Mouse (Mus musculus) 3134 (cell line): Measurements from ENCODE around the gene Mrpl2.

Experiments used
- DNase-seq: peaks from one replicate; pipeline ENCODE4 v3.0.0-alpha.2; 2011; ENCODE audit warnings: low spot score; ENCODE audit not compliant: insufficient read length; ENCODE audit errors: extremely low read depth

Gene Mrpl2

GRCm38 (mm10) chr17:46645561-46646321, at the start of gene Mrpl2, which contains the start of gene Klc4:
Mrpl2 (plus strand) TSS chr17:46646229.
Klc4 (minus strand) TSS chr17:46646022.
- peak; percentile 100 for DNase-seq

- DNase-seq, result no peak
Observed at GRCm38 (mm10) chr17:46597956-46598355, 48.1 kb upstream of the Mrpl2 start.

DNA sequence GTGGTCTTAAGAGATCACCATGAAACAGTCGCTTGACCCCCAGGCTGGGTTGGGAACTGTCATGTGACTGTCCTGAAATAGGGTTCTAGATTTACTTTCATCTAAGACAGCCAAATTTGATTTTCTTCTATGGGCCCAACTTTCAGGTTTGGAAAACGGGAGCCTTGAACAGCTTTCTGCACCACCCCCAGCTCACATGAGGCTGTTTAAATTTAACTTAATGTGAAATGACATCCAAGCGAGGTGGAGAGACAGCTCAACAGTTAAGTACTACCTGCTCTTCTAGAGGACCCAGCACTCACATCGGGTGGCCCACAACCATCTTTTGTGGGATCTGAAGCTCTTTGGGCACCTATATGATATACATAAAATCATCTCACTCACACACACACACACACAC, 47.1 kb upstream of the Mrpl2 start:
- no peak for DNase-seq

- no peak for DNase-seq
Observed at GRCm38 (mm10) chr17:46600569-46600968, 45.5 kb upstream of the Mrpl2 start.

- DNase-seq, result no peak
Observed at GRCm38 (mm10) chr17:46602212-46602611, 43.8 kb upstream of the Mrpl2 start.

- no peak for DNase-seq
Observed at GRCm38 (mm10) chr17:46603229-46603628, 42.8 kb upstream of the Mrpl2 start.

DNA sequence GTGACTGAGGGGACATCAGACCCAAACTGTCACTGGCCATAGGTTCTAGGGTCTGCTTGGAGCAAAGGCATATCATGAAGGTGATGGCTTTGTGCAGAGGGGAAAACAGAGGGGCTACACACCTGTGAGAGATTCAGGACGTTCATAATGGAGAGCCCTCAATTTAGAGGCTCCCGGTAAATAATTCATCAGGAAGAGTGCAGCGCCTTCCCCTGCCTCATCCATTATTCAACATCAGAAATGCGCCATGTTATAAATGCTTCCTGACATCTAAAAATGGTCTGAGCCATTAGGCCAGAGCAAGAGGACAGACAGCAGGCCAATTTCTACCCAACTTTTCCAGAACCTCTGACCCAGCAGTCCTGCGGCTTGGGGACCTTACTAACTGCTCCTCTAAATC, 40.9 kb upstream of the Mrpl2 start:
- DNase-seq, result no peak

DNA sequence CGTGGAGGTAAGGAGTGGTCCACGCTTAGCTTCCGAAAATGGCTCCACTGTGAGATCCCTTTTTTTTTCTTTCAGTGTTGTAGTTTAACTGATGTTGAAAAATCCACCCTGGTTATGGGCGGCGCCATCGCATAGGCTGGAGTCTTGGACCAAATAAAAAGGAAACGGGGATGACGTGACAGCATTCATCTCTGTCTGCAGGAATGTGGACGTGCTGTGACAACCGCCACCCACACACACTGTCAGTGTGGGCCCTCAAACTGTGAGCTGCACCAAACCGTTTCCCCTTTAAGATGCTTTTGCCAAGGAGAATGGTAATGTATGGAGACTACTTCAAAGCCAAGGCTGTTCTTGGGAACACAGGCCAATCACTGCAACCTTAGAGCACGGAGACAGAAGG, 40.0 kb upstream of the Mrpl2 start:
- DNase-seq, result no peak

DNA sequence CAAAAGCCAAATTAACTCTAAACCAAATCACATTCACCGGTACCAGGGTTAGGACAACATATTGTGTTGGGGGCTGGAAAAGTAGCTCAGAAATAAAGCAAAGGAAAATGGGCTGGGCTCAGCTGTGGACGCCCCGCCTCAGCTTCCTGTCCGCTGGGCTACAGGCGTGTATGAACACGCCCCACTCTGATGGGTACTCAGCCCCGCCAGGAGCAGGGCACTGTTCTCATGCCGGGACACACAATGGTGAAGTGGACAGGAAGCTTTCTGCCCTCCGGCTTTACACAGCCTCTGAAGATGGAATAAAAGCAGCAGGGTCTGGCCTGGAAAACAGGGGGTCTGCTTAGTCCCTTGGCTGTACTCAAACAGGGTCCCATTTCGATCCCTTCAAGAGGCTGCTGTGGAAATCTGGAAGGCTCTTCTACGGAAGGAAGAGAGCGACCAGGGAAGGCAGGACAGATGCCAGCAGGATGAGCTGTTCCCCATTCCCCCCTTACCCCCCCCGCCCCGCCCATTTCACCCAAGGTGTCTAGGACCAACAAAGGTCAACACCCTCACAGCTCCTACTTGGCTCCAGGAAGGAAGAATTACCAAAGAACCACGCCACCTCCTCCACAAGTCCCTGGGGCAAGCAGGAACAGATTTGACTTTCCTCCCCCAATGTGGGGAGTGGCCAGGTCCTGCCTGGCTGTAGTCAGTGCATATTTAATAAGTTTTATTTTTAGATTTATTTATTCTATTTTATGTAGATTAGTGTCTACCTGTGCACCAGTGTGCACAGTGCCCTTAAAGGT, 36.1 kb upstream of the Mrpl2 start:
- DNase-seq, result peak; percentile 75

DNA sequence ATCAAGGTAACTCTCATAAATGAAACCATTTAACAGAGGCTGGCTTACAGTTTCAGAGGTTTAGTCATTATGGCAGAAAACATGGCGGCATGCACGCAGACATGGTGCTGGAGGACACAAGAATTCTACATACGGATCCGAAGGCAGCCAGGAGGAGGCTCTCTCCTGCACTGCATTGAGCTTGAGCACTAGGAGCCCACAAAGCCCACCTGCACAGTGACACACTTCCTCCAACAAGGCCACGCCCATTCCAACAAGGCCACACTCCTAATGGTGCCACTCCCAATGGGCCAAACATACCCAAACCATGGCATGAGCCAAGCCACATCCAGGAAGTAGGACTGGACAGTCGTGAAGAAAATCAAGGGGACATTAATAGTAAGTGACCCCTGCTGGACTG, 34.7 kb upstream of the Mrpl2 start:
- no peak for DNase-seq

DNA sequence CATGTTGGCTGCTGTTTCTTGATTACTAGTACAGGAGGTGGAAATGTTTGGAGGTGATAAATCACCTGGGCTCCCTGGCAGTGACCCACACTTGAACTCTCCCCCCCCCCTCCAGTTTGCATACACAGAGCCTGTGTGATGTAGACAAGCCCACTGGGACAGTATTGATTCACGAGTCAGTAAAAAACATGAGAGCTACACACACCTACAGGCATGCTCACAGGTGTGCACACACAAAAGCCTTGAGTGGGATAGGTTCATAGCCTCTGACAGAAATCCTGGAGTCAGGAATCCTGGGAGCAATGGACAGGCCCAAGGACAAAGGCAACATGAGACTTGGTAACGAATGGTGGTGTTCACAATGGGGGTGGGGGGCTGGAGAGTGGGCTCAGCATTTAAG, 33.8 kb upstream of the Mrpl2 start:
- no peak for DNase-seq

- DNase-seq, result peak; percentile 35
Observed at GRCm38 (mm10) chr17:46612820-46613219, 33.2 kb upstream of the Mrpl2 start.

GRCm38 (mm10) chr17:46613229-46613628, 32.8 kb upstream of the Mrpl2 start:
- no peak for DNase-seq

- no peak for DNase-seq
Observed at GRCm38 (mm10) chr17:46617799-46618198, 28.2 kb upstream of the Mrpl2 start.

- DNase-seq, result no peak
Observed at GRCm38 (mm10) chr17:46618394-46618768, 27.6 kb upstream of the Mrpl2 start.

- no peak for DNase-seq
Observed at GRCm38 (mm10) chr17:46618769-46619682, 27.0 kb upstream of the Mrpl2 start.

DNA sequence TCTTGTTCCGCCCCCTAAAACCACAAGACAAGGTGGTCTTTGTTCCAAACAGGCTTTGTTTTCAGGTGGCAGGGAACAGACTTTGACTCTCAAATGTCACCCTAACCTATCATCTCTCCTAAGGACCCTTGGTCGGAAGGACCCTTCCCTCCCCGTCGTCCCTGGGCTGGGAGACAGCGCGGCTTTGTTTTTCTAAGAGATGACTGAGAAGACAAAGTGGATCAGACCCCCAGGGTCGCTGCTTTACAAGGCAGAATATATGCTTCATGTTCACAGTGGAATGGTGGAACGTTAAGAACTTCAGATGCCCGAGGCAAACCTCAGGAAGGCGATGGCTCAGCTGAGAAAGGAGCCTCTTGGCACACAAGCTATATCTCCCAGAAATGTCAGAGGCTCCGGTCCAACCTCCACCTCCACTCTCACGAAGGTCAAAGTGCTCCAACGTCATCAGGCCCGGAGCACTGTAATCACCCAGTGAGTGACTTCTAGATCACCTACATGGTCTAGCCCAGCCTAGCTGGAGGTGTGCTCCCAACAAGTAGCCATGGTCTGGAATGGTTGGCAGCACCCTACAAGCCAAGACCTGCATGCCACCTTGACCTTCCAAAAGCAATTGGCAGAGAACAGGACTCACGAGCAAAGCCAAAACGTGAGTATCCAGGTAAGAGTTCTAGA, 26.2 kb upstream of the Mrpl2 start:
- no peak for DNase-seq

DNA sequence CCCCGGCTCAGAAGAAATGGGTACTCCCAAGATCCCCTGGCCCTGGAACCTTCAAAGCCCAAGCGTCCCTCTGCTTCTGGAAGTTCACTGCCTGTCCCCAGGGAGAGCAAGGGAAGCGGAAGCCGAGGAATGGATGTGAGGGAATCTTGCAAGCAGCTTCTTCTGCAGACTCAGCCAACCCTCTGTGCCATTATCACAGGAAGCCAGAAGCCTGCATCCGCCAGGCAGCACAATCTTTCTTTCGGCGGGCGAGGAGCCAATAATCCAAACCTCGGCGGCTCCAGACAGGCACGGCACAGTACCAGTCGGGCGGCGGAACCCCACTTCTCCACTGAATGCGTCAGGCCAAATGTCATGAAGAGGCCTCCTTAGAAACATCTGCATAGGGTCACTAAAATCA, 24.7 kb upstream of the Mrpl2 start:
- no peak for DNase-seq

DNA sequence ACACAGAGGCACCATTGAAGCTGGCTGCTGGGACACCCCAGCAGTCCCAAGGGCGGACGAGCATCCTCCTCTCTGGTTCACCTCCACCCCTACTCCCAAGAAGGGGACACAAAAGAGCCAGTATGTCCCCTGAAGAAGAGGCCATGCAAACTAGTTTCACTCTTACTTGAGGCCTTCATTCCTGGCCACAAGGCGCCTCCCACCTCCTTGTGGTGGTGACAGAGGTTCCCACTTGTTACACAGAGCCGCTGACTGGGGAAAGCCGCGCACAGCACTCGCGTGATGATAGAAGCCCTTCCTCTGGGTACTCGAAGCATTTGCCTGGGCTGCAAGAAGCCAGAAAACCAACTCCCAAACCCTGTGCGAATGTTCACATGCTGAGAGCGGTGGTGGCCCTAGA, 23.8 kb upstream of the Mrpl2 start:
- DNase-seq, result no peak

GRCm38 (mm10) chr17:46623819-46624557, 22.0 kb upstream of the Mrpl2 start:
- DNase-seq, result peak; percentile 79
